Mouse (Mus musculus) right cerebral cortex, postnatal 36 days (tissue): ENCODE results near the gene Flnc.

Source experiments
- DNase-seq, 2 experiments: peaks; one replicate each; pipeline ENCODE4 v3.0.0; 2022; ENCODE audit warnings: low spot score in 2 of 2, mixed read lengths in 1 of 2

The Flnc gene

DNA sequence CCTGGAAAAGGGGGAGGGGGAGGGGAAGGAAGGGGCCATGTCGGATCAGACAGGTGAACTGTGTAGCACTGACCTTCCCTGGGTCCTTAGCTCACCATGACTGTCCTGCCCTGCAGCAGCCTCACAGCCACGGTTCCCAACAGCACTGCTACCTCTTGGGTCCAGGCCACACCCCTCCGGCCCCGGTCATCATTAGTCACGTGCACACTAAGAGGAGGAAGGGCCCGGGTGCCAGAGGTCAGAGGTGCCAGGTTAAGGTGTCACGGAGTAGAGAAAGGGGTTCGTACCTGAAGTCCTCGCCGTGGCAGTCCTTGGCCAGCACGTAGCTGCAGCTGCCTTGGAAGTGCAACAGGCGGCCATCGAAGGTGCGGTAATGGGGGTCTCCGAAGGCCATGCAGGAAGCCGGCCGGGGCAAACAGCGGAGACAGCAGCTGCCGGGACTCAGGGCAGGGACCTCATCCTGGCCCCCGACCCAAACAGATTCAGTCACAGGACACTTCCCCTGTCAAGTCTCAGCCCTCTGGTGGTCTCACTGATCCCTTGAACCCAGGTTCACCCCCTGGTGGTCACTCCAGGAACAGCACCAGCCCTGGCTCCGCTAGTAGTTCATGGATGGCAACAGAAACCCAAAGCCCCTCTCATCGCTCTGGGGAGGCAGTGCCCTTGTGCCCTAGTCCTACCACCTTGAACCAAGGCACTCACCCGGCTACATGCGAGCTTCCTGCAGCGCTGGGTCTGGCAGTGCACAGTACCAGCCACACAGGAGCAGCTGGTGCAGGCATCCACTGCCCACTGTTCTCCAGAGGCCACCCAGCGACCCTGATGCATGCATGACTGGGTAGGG lies 51.9 kb downstream of the Flnc start:
- DNase-seq, result no peak

DNA sequence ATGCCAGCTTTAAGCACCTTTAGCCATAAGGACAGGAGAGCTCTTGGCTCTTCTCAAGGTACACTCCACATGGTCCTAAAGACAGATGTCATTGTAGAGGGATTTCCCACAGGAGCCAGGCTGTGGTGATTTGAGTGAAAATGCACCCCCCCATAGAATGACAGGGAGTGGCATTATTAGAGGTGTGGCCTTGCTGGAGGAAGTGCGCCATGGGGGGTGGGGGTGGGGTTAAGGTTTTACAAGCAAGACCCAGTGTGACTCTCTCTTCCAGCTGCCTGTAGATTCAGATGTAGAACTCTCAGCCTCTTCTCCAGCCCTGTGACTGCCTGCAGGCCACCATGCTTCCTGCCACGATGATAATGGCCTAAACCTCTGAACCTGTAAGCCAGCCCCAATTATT lies 52.9 kb downstream of the Flnc start:
- no peak for DNase-seq

DNA sequence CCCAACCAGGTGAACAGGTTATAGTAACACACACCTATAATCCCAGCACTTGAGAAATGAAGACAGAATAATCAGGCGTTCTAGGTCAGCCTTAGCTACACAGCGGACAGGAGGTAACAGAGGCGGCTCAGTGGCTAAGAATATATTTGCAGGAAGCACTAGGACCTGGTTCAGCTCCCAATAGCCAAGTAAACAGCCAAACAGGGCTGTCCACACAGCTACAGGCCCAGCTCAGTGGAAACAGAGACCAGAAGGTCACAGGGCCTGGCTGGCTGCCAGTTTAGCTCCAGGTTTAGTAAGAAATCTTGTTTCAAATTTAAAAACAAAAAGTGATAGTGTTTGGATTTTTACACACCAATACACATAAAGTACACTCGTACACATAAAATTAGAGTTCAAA lies 61.0 kb downstream of the Flnc start:
- DNase-seq, result no peak

DNA sequence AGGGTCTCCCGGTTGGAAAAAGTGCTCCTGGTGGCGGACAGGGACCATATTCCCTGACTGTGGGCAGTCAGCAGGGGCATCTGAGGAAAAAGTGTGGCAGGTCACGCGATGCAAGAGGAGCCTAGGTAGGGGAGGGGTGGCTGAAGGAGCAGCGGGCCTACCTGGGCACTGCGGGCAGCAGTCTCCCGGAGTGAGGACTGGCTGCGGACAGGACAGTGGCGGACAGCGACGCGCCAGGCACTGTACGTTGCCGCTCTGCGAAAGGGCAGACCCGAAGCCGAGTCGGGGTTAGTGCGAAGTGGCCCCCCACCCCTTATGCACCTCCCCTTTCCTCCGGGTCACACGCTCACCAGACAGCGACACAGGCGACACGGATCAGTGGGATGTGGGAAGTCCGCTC lies 63.2 kb downstream of the Flnc start:
- DNase-seq, result no peak

DNA sequence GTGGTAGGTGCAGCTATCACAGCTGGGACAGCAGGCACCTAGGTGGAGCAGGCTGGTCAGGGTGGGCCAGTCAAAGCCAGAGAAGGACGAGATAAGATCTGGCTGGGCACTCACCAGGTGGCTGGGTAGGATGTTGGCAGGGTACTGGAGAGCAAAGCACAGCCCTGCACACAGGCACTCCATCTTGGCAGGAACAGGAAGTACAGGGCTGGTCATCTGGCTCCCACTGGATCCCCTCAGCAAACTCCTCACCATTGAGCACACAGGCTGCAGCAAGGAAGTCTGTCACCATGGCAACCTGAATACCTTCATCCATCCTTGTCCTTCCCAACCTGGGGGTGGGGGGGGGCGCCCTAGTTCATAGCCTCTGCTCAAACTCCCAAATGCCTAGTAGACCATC lies 64.7 kb downstream of the Flnc start:
- no peak for DNase-seq

- DNase-seq, result no peak
Measured at GRCm38 (mm10) chr6:29500177-29500576, 67.1 kb downstream of the Flnc start.

DNA sequence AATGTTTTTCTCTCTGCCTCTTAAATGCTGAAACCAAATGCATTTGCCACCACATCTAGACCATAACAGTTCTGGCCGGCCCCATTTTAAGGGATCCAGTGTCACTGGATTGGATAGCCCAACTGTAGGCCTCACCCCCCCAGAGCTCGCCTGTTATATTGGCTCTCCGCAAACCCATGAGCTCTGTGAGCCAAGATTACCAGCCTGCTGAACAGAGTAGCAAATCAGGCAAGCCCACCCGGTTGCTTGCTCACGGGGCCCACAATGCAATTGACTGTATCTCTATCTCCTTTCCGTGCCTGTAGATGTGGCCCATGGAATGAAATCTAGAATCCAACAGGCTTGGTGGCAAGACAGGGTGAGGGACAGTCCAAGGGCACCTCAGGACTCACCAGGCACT lies 67.8 kb downstream of the Flnc start:
- DNase-seq, result no peak

GRCm38 (mm10) chr6:29501599-29501998 lies 68.5 kb downstream of the Flnc start:
- no peak for DNase-seq

DNA sequence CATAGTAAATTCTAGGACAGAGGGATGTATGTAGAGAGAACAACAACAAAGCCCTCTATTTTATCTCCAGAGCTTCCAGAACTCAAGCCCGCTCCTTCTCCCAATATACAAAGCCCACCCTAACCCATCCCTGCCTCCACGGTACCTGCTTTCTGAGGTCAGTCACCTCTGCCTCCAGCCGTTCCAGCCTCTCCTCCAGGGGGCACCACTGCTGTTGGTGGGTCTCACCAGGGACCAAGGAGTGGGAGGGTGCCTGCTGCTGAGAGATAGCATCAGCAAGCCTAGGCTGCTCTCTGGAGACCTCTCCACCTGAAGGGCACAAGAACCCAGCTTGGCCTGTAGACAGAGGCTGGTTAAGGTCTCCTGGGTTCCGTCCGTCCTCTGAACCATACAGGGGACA lies 72.4 kb downstream of the Flnc start:
- no peak for DNase-seq

DNA sequence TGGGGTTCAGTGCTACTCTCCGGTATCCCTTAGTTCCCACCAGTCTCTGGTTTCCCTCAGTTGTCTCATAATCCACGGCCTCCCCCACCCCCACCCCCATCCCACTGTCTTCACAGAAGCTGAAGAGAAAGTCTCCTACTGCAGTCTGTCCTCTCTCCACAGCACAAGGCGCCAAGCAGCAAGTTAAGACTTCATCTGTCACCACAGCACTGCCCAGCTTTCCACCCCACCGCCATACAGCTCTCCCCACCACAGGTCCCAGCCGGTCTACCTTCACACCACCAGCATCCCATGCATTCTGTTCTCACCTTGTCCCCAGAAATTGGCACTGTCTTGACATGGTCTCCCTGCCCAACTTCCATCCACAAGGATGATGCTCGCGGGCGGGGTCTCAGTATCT lies 73.8 kb downstream of the Flnc start:
- DNase-seq, result no peak

- no peak for DNase-seq
Measured at GRCm38 (mm10) chr6:29507447-29508309, 74.6 kb downstream of the Flnc start, which contains the start of gene Kcp. Gene Kcp, minus strand, starts transcription at chr6:29507952.

DNA sequence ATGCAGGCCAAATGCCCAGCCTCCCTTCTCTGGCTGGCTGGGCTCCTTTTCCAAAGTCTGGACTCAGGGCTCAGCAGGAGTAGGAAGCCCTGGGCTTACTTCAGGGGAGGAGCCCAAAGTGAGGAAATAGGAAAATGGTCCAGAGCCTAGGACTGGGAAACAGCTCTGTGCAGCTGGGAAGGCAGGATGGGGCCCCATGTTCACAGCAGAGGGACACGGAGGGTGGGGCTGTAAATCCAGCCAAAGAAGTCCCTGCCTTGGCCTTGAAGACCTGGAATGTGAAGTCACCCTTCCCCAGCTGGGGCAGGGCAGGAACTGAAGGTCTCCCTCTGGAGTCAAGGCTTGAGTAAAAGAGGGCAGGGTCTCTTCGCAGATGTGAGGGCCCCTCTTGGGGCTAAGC lies 76.0 kb downstream of the Flnc start:
- DNase-seq, result no peak
